Mouse (Mus musculus) activated CD4-positive, CD25-positive, alpha-beta regulatory T cell, adult 4 months (primary cell): ENCODE measurements around the gene 4833439L19Rik. TPM values are rescaled to one million over a fixed set of nuclear protein-coding genes. Genes with fewer than 3 reads are reported as not detected.
A peak's percentile ranks its signal among the peaks of the same experiment; 100 is the strongest.
"Not testable (repeated sequence)": the region's sequence is repeated elsewhere in the genome, so short reads cannot be mapped to it uniquely, and the experiment has no call there.

ENCODE experiments used
- ATAC-seq: one replicate; pipeline ENCODE4 v1.8.0; 2017
- polyA plus RNA-seq, 2 experiments: library from polyadenylated mRNA; unstranded; fragments of 100-300 nt; shearing (Covaris generic); gene quantifications; one replicate each; pipeline ENCODE4 v1.2.1; 2017

Gene 4833439L19Rik
- 10 to 100 TPM; 63.3 to 66.3 TPM for polyA plus RNA-seq

- ATAC-seq, result peak; percentile 98
Observed at GRCm38 (mm10) chr13:54565201-54565581, at the start of gene 4833439L19Rik. TSS of gene 4833439L19Rik (minus strand) at chr13:54565435.

- ATAC-seq, result not testable (repeated sequence)
Observed at GRCm38 (mm10) chr13:54613141-54613540, 47.9 kb upstream of the 4833439L19Rik start.

GRCm38 (mm10) chr13:54610972-54611754 lies 45.9 kb upstream of the 4833439L19Rik start, which contains the start of gene Cltb:
TSS of gene Cltb (minus strand) at chr13:54611344.
- ATAC-seq, result peak; percentile 79

- ATAC-seq, result no peak
Observed at GRCm38 (mm10) chr13:54610613-54610971, 45.4 kb upstream of the 4833439L19Rik start.

- ATAC-seq, result no peak
Observed at GRCm38 (mm10) chr13:54609301-54609700, 44.1 kb upstream of the 4833439L19Rik start.

- no peak for ATAC-seq
Observed at GRCm38 (mm10) chr13:54608666-54609065, 43.4 kb upstream of the 4833439L19Rik start.

- no peak for ATAC-seq
Observed at GRCm38 (mm10) chr13:54608002-54608401, 42.8 kb upstream of the 4833439L19Rik start.

GRCm38 (mm10) chr13:54607204-54607603 lies 42.0 kb upstream of the 4833439L19Rik start:
- ATAC-seq, result no peak

- ATAC-seq, result no peak
Observed at GRCm38 (mm10) chr13:54605426-54605825, 40.2 kb upstream of the 4833439L19Rik start.

GRCm38 (mm10) chr13:54604221-54604620 lies 39.0 kb upstream of the 4833439L19Rik start:
- ATAC-seq, result no peak

- no peak for ATAC-seq
Observed at GRCm38 (mm10) chr13:54603501-54603900, 38.3 kb upstream of the 4833439L19Rik start.

- no peak for ATAC-seq
Observed at GRCm38 (mm10) chr13:54602639-54603111, 37.4 kb upstream of the 4833439L19Rik start.

GRCm38 (mm10) chr13:54598622-54599143 lies 33.4 kb upstream of the 4833439L19Rik start:
- ATAC-seq, result no peak

GRCm38 (mm10) chr13:54596870-54597269 lies 31.6 kb upstream of the 4833439L19Rik start:
- no peak for ATAC-seq

GRCm38 (mm10) chr13:54596107-54596690 lies 31.0 kb upstream of the 4833439L19Rik start:
- no peak for ATAC-seq

GRCm38 (mm10) chr13:54593617-54594016 lies 28.4 kb upstream of the 4833439L19Rik start:
- ATAC-seq, result no peak

GRCm38 (mm10) chr13:54591776-54592356 lies 26.6 kb upstream of the 4833439L19Rik start:
- ATAC-seq, result no peak

GRCm38 (mm10) chr13:54589996-54590951 lies 25.0 kb upstream of the 4833439L19Rik start, which contains the start of the genes Nop16 and Higd2a:
TSS of gene Nop16 (minus strand) at chr13:54590090.
TSS of gene Higd2a (plus strand) at chr13:54590207.
- peak; percentile 95 for ATAC-seq

GRCm38 (mm10) chr13:54589414-54589995 lies 24.3 kb upstream of the 4833439L19Rik start:
- peak; percentile 12 for ATAC-seq

- no peak for ATAC-seq
Observed at GRCm38 (mm10) chr13:54585831-54586230, 20.6 kb upstream of the 4833439L19Rik start.

- ATAC-seq, result no peak
Observed at GRCm38 (mm10) chr13:54582860-54583259, 17.6 kb upstream of the 4833439L19Rik start.
